Mouse (Mus musculus): ENCODE results near the gene Gm21818. TPM values are rescaled to one million over a fixed set of nuclear protein-coding genes. Genes with fewer than 3 reads are reported as not detected.

Gene Gm21818
- total RNA-seq (2023), result not detected

DNA sequence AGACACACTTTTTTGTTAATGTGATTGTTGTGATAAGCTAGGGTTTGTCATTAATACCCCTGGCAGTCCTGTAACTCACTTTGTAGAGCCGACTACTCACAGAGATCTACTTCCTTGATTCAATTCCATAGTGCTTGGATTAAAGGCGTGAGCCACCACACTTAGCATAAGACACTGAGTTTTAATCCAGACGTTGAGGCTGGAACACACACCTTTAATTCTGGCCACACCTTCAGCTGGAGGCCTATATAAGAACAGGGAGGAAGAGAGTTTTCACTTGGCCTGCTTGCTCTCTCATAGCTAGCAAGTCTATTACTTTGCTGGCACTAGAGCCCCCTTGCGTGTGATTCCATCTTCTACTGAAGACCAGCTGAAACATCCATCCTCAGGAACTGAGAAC lies at the start of gene Gm21818:
Gene Gm21818 (plus strand): TSS at position 301 of the 400 bp plus-strand sequence.

DNA sequence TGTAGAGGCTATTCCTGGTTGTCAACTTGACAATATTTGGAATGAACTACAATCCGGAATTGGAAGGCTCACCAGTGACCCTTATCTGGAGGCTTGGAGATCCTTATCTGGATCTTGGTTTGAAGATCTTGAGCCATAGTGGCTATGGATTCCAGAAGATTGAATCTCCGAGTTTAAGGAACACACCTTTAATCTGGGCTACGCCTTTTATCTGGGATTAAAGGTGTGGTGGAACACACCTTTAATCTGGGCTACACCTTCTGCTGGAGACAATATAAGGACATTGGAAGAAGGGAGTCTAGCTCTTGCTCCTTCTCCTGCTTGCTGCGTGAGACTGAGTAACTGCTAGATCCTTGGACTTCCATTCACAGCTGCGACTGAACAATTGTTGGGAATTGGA lies 32.3 kb upstream of the Gm21818 start, which contains the start of gene Gm20767:
Gene Gm20767 (plus strand): TSS at position 301 of the 400 bp plus-strand sequence.

GRCm38 (mm10) chr13:120215847-120216246 lies 43.6 kb downstream of the Gm21818 start, which contains the start of gene Gm21762:
TSS of gene Gm21762 (minus strand) at chr13:120215947.

Other genes starting within 250 kb of the Gm21818 start
- not detected for gene Gm21761, start 243.2 kb upstream of the Gm21818 start, total RNA-seq (2023)
- not detected for gene B020031M17Rik, start 221.6 kb upstream of the Gm21818 start, total RNA-seq (2023)
- not detected for gene Gm36079, start 145.4 kb upstream of the Gm21818 start, total RNA-seq (2023)
- not detected for gene Gm21188, start 120.2 kb upstream of the Gm21818 start, total RNA-seq (2023)
- not detected for gene Gm20767, start 32.2 kb upstream of the Gm21818 start, total RNA-seq (2023)
- gene Gm21762, start 43.5 kb downstream of the Gm21818 start, total RNA-seq (2023), result not detected
- not detected for gene Gm21731, start 66.7 kb downstream of the Gm21818 start, total RNA-seq (2023)
- not detected for gene AF067061, start 90.7 kb downstream of the Gm21818 start, total RNA-seq (2023)
- 7.1 TPM for gene BC147527, start 128.0 kb downstream of the Gm21818 start, total RNA-seq (2023)
- gene Tcstv3, start 144.4 kb downstream of the Gm21818 start, total RNA-seq (2023), result not detected